Mouse (Mus musculus) erythroblast, embryonic 14.5 days (primary cell): ENCODE results near the gene Gjb4.

Experiments used
- GATA1 ChIP-seq: IDR thresholded peaks from 2 replicates; pipeline ENCODE4 v1.6.1; 2012; ENCODE audit warnings: low read length, inconsistent platforms, mixed read lengths
- TAL1 ChIP-seq: IDR thresholded peaks from 3 replicates; pipeline ENCODE4 v1.6.1; 2012; ENCODE audit warnings: low read length, inconsistent platforms, mixed read lengths

DNA sequence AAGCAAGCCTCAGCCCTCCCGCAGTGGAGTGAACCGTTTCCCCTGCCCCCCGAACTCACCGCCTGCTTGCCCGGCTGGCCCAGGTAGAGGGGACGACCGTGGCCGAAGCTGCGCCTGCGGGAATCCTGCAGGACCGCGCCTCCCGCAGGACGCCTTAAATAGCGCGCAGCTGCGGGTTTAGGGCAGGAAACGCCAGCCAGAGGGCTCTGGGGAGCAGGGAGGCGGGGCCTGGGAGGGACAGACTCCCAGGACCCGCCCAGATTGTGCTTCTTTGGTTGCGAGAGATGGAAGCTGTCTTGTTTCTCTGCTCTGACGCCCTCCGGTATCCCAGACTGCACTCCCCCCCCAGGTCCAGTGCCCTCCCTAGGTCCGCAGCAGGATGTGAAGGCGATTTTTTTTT lies 40.0 kb downstream of the Gjb4 start, which contains the start of gene Gja4:
- no peak for TF ChIP-seq GATA1
- TF ChIP-seq TAL1 = no peak
